Mouse (Mus musculus) neural tube, embryonic 11.5 days (tissue): Measurements from ENCODE around the gene Ppp1r14b. TPM values are rescaled to one million over a fixed set of nuclear protein-coding genes. Genes with fewer than 3 reads are reported as not detected.

ENCODE experiments used
- ATAC-seq: fragments of 200-750 bp; cut with Nextera tagmentation; 2 replicates; pipeline ENCODE4 v1.8.0; 2017; ENCODE audit warnings: moderate number of reproducible peaks, mild to moderate bottlenecking, moderate TSS enrichment, moderate library complexity; ENCODE audit not compliant: insufficient read depth, low FRiP score, low TSS enrichment
- DNase-seq: peaks from one replicate; pipeline ENCODE4 v3.0.0-alpha.2; 2015; ENCODE audit warnings: low spot score
- H3K27ac ChIP-seq: fragments of 300-500 bp; sonication (generic); 2 replicates; pipeline ENCODE4 v1.5.1; 2014; ENCODE audit warnings: low read depth, mild to moderate bottlenecking, low read length
- H3K27me3 ChIP-seq: fragments of 300-500 bp; sonication (generic); 2 replicates; pipeline ENCODE4 v1.6.1; 2014; ENCODE audit warnings: mild to moderate bottlenecking, low read length, mixed read lengths; ENCODE audit not compliant: control insufficient read depth, insufficient read depth
- H3K36me3 ChIP-seq: fragments of 300-500 bp; sonication (generic); 2 replicates; pipeline ENCODE4 v1.6.1; 2014; ENCODE audit warnings: mild to moderate bottlenecking, low read length, moderate library complexity, mixed read lengths; ENCODE audit not compliant: control insufficient read depth, insufficient read depth
- H3K4me1 ChIP-seq: fragments of 300-500 bp; sonication (generic); 2 replicates; pipeline ENCODE4 v1.6.1; 2014; ENCODE audit warnings: low read length, mixed read lengths; ENCODE audit not compliant: control insufficient read depth, insufficient read depth
- H3K4me2 ChIP-seq: fragments of 300-500 bp; sonication (generic); 2 replicates; pipeline ENCODE4 v1.6.1; 2014; ENCODE audit warnings: low read depth, mild to moderate bottlenecking, moderate library complexity
- H3K4me3 ChIP-seq: fragments of 300-500 bp; sonication (generic); 2 replicates; pipeline ENCODE4 v1.5.1; 2014; ENCODE audit warnings: low read depth, low read length
- H3K9ac ChIP-seq: fragments of 300-500 bp; sonication (generic); 2 replicates; pipeline ENCODE4 v1.6.1; 2014; ENCODE audit warnings: mild to moderate bottlenecking, low read length
- H3K9me3 ChIP-seq: fragments of 300-500 bp; sonication (generic); 2 replicates; pipeline ENCODE4 v1.6.1; 2016; ENCODE audit warnings: low read length; ENCODE audit not compliant: control insufficient read depth
- WGBS: fragments of 180-500 bp; shearing (Covaris S2); extraction: QIAGEN DNeasy Blood & Tissue Kit; methylation state at CpG from one replicate; pipeline ENCODE4 v1.1.7; 2014; 5-methylcytosine and 5-hydroxymethylcytosine counted together
- polyA plus RNA-seq: library from polyadenylated mRNA; unstranded; fragments of >200 nt; fragmentation: Nextera tagmentation; extraction: Ambion mirVana; gene quantifications from 2 replicates; pipeline ENCODE4 v1.2.1, GENCODE M21; 2014

Gene Ppp1r14b
- polyA plus RNA-seq, 1 experiment from 2014 or later: 290 TPM

DNA sequence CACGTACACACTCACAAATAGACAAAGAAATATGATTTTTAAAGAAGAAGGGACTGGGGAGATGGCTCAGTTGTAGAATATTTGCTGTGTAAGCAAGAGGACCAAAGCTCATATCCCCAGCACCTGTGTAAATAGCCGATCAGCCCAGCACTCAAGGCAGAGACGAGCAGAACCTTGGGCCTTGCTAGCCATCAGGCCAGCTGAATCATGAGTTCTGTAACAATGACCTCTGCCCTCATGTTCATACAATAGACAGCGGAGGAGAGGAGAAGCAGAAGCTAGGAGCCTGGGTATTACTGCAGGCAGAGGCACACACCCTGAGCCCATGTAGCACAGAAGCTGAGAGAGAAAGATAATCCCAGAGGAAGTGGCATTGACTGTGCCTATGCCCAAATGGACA is 37.7 kb downstream of the Ppp1r14b start:
- no peaks in the 10 kb centered on the region for H3K4me1 ChIP-seq
- H3K9me3 ChIP-seq: no peaks in the 10 kb centered on the region
- H3K36me3 ChIP-seq: peaks cover 2% of the 10 kb centered on the region
- 65% methylated on average over 4 of the region's 4 CpGs for WGBS
- ATAC-seq (no peak), DNase-seq (no peak)
- no peak overlapping the region for H3K27ac ChIP-seq
- no peaks in the 10 kb centered on the region for H3K27me3 ChIP-seq
- no peak overlapping the region for H3K4me2 ChIP-seq
- H3K4me3 ChIP-seq: no peak overlapping the region
- no peak overlapping the region for H3K9ac ChIP-seq

GRCm38 (mm10) chr19:7013984-7014383 is 39.2 kb downstream of the Ppp1r14b start:
- no peak overlapping the region for H3K27ac ChIP-seq
- no peak overlapping the region for H3K4me2 ChIP-seq
- H3K4me3 ChIP-seq: no peak overlapping the region
- no peak overlapping the region for H3K9ac ChIP-seq
- ATAC-seq (no peak), DNase-seq (no peak)
- 85% methylated on average over 9 of the region's 9 CpGs for WGBS
- peaks cover 4% of the 10 kb centered on the region for H3K36me3 ChIP-seq
- no peaks in the 10 kb centered on the region for H3K4me1 ChIP-seq
- H3K9me3 ChIP-seq: no peaks in the 10 kb centered on the region
- no peaks in the 10 kb centered on the region for H3K27me3 ChIP-seq

- DNase-seq: no peak
- H3K27me3 ChIP-seq: no peaks in the 10 kb centered on the region
- no peaks in the 10 kb centered on the region for H3K9me3 ChIP-seq
- no peak overlapping the region for H3K9ac ChIP-seq
- no peak overlapping the region for H3K4me3 ChIP-seq
- no peak overlapping the region for H3K27ac ChIP-seq
- ATAC-seq: no peak
- H3K4me1 ChIP-seq: no peaks in the 10 kb centered on the region
- 90% methylated on average over 20 of the region's 20 CpGs for WGBS
- peaks cover 5% of the 10 kb centered on the region for H3K36me3 ChIP-seq
- no peak overlapping the region for H3K4me2 ChIP-seq
Observed at GRCm38 (mm10) chr19:7014481-7015135, 39.8 kb downstream of the Ppp1r14b start.

DNA sequence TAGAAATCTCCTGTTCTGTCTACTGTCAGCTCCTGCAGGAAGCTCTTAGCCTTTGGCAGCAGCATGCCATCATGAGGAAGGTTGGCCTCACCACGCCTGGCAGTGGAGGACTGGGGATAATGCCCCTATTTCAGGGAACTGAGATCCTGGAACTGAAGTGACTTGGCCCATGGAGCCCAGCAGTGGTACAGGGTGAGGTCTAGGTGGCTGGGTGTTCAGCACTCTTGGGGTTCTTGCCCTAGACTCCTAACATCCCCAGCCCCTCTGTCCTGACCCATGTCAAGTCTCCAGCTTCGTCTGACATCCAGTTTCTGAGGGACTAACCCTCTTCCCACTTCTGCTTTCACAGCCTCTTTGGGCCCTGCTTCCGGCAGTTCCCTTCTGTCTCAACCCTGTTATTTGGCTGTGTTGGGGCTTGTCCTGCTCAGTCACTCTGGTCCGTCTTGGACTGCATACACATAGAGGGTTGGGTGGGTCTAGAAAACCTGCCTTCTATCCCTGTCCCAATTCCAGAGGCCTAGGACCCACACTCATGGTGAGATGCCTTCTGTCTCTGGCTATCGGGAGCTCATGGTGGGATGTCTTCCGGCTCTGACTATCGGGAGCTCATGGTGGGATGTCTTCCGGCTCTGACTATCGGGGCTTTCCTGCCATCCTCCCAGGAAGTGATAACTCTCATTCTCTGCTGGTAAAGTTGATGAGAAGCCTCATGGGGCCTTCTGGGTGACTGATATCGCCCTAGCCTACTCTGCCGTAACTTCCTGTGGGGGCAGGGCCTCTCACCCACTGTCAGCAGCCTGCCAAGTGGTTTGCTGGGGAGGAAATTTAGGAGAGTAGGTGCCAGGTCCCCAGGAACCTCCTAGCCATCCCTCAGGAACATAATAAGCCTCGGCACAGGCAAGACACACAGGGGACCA is 43.0 kb downstream of the Ppp1r14b start:
- DNase-seq: no peak
- Histone ChIP-seq H3K4me1 (no peaks in the 10 kb centered on the region), H3K4me3 (no peak overlapping the region), H3K9ac (no peak overlapping the region), H3K27ac (no peak overlapping the region), H3K9me3 (no peaks in the 10 kb centered on the region), H3K27me3 (no peaks in the 10 kb centered on the region), H3K4me2 (no peak overlapping the region), H3K36me3 (peaks cover 29% of the 10 kb centered on the region)
- no peak for ATAC-seq
- 85% methylated on average over 12 of the region's 12 CpGs for WGBS

DNA sequence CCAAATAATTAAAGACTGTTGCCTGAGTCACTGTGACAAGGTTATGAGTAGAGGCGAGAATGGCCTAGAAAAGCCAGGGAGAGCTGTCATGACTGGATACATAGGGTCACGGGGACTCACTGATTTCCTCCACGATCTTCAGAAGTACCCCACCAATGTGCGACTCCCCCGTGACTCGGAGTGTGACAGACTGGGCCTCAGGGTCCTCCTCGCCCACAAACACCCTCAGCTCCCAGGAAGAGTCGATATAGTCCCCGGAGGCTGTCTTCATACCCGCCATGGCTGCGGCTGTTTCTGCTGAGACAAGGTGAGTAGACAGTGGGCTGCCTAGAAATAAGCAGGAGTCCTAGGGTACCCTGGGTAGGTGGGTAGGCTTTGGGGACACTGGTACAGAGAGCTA is 43.8 kb downstream of the Ppp1r14b start:
- H3K9ac ChIP-seq: no peak overlapping the region
- peaks cover 33% of the 10 kb centered on the region for H3K36me3 ChIP-seq
- no peak overlapping the region for H3K27ac ChIP-seq
- no peaks in the 10 kb centered on the region for H3K4me1 ChIP-seq
- no peaks in the 10 kb centered on the region for H3K27me3 ChIP-seq
- DNase-seq (no peak), ATAC-seq (no peak)
- H3K4me3 ChIP-seq: no peak overlapping the region
- H3K4me2 ChIP-seq: 0 out of 2 replicates have a peak overlapping the region, but pooled peaks have one; percentile 2
- 92% methylated on average over 11 of the region's 11 CpGs for WGBS
- no peaks in the 10 kb centered on the region for H3K9me3 ChIP-seq

GRCm38 (mm10) chr19:7019191-7019590 is 44.4 kb downstream of the Ppp1r14b start, which contains the start of gene Fermt3:
TSS of gene Fermt3 (minus strand) at chr19:7019469.
- Histone ChIP-seq H3K36me3 (peaks cover 33% of the 10 kb centered on the region), H3K4me1 (no peaks in the 10 kb centered on the region), H3K27ac (no peak within 1 kb of the TSS), H3K9ac (no peak within 1 kb of the TSS), H3K4me3 (no peak within 1 kb of the TSS), H3K27me3 (no peaks in the 10 kb centered on the region), H3K4me2 (0 out of 2 replicates have a peak within 1 kb of the TSS, but pooled peaks have one; percentile 2), H3K9me3 (no peaks in the 10 kb centered on the region)
- WGBS: 91% methylated on average over 5 of the region's 5 CpGs
- DNase-seq: no peak
- ATAC-seq: no peak

- no peak overlapping the region for H3K9ac ChIP-seq
- no peak overlapping the region for H3K4me3 ChIP-seq
- H3K4me2 ChIP-seq: no peak overlapping the region
- H3K4me1 ChIP-seq: no peaks in the 10 kb centered on the region
- DNase-seq (peak; percentile 53), ATAC-seq (no peak)
- 51% methylated on average over 3 of the region's 3 CpGs for WGBS
- H3K27me3 ChIP-seq: no peaks in the 10 kb centered on the region
- no peaks in the 10 kb centered on the region for H3K9me3 ChIP-seq
- H3K27ac ChIP-seq: no peak overlapping the region
- peaks cover 41% of the 10 kb centered on the region for H3K36me3 ChIP-seq
Observed at GRCm38 (mm10) chr19:7020224-7020641, 45.5 kb downstream of the Ppp1r14b start.
